Mouse (Mus musculus) limb, embryonic 10.5 days (tissue): ENCODE results near the gene Scd1. TPM values are rescaled to one million over a fixed set of nuclear protein-coding genes. Genes with fewer than 3 reads are reported as not detected.
"Not testable (repeated sequence)": the region's sequence is repeated elsewhere in the genome, so short reads cannot be mapped to it uniquely, and the experiment has no call there.

Experiments
- DNase-seq: peaks from one replicate; pipeline ENCODE4 v3.0.0-alpha.2; 2017; ENCODE audit warnings: low spot score
- H3K27ac ChIP-seq: fragments of 300-500 bp; sonication (generic); 2 replicates; pipeline ENCODE4 v1.5.1; 2016; ENCODE audit warnings: mild to moderate bottlenecking
- H3K27me3 ChIP-seq: fragments of 300-500 bp; sonication (generic); 2 replicates; pipeline ENCODE4 v1.6.1; 2016; ENCODE audit warnings: low read depth, mild to moderate bottlenecking; ENCODE audit not compliant: poor library complexity, severe bottlenecking
- H3K36me3 ChIP-seq: fragments of 300-500 bp; sonication (generic); 2 replicates; pipeline ENCODE4 v1.6.1; 2016; ENCODE audit warnings: mild to moderate bottlenecking, moderate library complexity
- H3K4me1 ChIP-seq: fragments of 300-500 bp; sonication (generic); 2 replicates; pipeline ENCODE4 v1.6.1; 2016
- H3K4me3 ChIP-seq: fragments of 300-500 bp; sonication (generic); 2 replicates; pipeline ENCODE4 v1.5.1; 2016; ENCODE audit warnings: mild to moderate bottlenecking, moderate library complexity
- H3K9me3 ChIP-seq: fragments of 300-500 bp; sonication (generic); replicated peaks from 2 replicates; pipeline ENCODE4 v1.6.1; 2016; ENCODE audit warnings: mild to moderate bottlenecking
- WGBS: fragments of 180-500 bp; shearing (Covaris S2); methylation state at CpG from one replicate; pipeline ENCODE4 v1.1.7; 2016; 5-methylcytosine and 5-hydroxymethylcytosine counted together
- polyA plus RNA-seq: library from polyadenylated mRNA; unstranded; fragments of >200 nt; fragmentation: Nextera tagmentation; extraction: Ambion mirVana; gene quantifications from 2 replicates; pipeline ENCODE4 v1.2.1, GENCODE M21; 2016

Scd1 gene
- polyA plus RNA-seq, 1 experiment from 2014 or later: 16.6 TPM

DNA sequence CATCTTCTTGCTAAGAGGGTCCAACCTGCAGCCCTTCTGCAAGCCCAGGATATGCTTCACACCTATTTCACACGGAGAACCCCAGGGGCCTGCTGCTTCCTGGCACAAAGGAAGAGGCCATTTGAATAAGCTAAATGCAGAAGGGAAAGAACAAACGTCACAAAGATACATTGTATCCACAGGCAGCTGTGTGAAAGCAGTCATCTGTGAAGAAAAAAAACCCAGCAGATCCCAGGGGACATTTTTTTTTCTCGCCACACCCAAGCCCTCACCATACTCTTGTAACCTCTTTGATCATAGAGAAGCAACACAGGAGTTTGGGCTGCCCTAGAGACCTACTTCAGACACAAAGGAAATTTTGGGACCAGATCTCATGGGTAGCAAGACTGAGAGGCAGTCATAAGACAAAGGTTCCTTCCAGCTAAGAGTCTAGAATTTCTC lies 31.1 kb downstream of the Scd1 start:
- no peak overlapping the region for H3K4me3 ChIP-seq
- no peak for DNase-seq
- no peaks in the 10 kb centered on the region for H3K27me3 ChIP-seq
- H3K4me1 ChIP-seq: peaks cover 4% of the 10 kb centered on the region
- no peaks in the 10 kb centered on the region for H3K9me3 ChIP-seq
- WGBS: 36% methylated on average over 3 of the region's 3 CpGs
- H3K27ac ChIP-seq: no peak overlapping the region
- H3K36me3 ChIP-seq: no peaks in the 10 kb centered on the region

DNA sequence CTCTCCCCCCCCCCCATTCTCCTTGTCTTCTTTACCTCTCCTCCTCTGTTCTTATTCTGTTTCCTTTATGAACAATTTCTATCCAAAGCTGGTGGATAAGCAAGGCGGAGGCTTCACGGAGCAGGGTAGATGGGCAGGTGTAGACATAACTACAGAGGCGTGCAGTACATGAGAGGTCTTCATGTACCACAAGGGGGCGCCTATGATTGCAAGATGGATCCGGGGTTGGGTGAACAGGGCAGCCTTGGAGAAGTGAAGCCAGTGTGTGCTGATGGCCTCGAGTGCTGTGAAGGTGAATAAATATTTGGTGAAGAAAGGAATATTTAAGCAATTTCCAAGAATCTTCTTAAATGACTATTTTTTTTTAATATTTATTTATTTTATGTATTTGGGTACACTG lies 34.7 kb downstream of the Scd1 start:
- no peaks in the 10 kb centered on the region for H3K36me3 ChIP-seq
- H3K27ac ChIP-seq: no peak overlapping the region
- peak; percentile 75 for DNase-seq
- no peaks in the 10 kb centered on the region for H3K27me3 ChIP-seq
- H3K4me3 ChIP-seq: no peak overlapping the region
- no peaks in the 10 kb centered on the region for H3K9me3 ChIP-seq
- WGBS: 24% methylated on average over 6 of the region's 6 CpGs
- peaks cover 3% of the 10 kb centered on the region for H3K4me1 ChIP-seq

DNA sequence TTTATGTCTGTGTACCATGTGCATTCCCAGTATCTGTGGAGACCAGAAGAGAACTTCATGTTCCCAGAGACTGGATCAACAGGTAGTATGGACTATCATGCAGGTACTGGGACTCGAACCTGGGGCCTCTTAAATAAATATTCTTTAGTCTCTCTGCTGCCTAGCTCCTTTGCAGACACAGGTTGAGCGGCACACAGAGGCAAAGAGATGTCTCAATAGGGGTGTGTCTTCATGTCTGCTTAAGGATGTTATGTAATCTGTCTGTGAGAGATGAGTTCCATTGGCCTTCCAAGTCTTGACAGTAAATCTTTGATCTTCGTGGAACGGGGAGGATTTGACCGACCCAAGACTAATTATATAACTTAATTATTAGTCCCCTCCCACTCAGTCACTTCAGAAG lies 37.4 kb downstream of the Scd1 start:
- WGBS: 78% methylated on average over 5 of the region's 5 CpGs
- Histone ChIP-seq H3K36me3 (no peaks in the 10 kb centered on the region), H3K27me3 (no peaks in the 10 kb centered on the region), H3K27ac (no peak overlapping the region), H3K4me1 (no peaks in the 10 kb centered on the region), H3K9me3 (no peaks in the 10 kb centered on the region), H3K4me3 (no peak overlapping the region)
- DNase-seq: no peak

DNA sequence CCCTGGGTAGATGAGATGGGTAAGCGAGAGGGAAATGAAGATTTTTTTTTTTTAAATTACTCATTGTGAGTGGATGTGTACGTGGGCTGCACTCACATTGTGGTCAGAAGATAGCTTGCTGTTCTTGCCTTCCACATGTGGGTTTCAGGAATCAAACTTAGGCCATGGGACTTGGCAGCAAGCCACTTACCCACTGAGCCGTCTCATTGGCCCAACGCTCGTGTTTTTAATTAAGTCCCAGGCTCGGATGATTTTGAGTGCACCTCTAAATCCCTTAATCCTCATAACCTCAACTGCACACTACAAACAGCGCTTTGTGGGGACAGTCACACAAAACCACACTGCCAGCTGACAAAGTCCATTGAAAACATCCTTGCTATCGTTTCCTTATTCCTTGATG lies 38.3 kb downstream of the Scd1 start:
- Histone ChIP-seq H3K9me3 (no peaks in the 10 kb centered on the region), H3K36me3 (no peaks in the 10 kb centered on the region), H3K4me3 (no peak overlapping the region), H3K4me1 (no peaks in the 10 kb centered on the region), H3K27ac (no peak overlapping the region), H3K27me3 (no peaks in the 10 kb centered on the region)
- DNase-seq: no peak
- 72% methylated on average over 8 of the region's 8 CpGs for WGBS

DNA sequence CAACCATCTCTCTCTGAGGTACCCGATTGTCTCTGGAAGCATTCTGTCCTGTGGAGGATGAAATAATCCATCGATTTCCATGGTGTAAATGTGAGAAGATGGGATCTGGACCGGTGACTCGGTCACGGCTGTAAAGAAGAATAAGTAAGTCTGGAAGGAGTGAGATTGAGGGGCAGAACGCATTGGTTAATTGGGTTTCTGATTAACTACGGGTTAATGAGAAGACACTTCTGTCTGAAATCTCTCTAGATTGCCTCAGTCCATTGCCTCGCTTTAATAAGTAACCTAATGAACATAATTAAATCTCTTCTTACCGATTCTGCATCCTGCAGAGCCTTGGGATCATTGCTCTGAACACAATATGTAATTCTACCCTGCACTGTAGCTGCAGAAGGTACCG lies 40.6 kb downstream of the Scd1 start:
- H3K4me1 ChIP-seq, H3K27me3 ChIP-seq, DNase-seq, H3K4me3 ChIP-seq, H3K36me3 ChIP-seq, H3K27ac ChIP-seq, H3K9me3 ChIP-seq: not testable (repeated sequence)
- 88% methylated on average over 10 of the region's 10 CpGs for WGBS

DNA sequence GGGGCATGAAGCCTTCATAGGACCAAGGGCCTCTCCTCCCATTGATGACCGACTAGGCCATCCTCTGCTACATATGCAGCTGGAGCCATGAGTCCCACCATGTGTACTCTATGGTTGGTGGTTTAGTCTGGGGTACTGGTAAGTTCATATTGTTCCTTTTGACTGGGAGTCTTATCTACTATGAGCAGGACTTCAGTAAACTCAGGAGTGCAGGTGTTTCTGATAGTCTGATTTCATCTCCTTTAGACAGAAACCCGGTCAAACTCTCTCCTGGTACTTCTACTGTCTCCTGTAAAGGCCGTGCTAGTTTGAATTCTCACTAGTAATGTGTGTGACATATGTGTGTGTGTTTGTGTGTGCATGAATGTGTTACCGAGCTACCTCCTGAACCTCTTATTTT lies 41.9 kb downstream of the Scd1 start:
- DNase-seq: no peak
- Histone ChIP-seq H3K4me3 (no peak overlapping the region), H3K27me3 (no peaks in the 10 kb centered on the region), H3K27ac (no peak overlapping the region), H3K4me1 (peaks cover 5% of the 10 kb centered on the region; the same call in 1 of the 2 replicates), H3K36me3 (no peaks in the 10 kb centered on the region), H3K9me3 (no peaks in the 10 kb centered on the region)
- WGBS: 94% methylated on average over 4 of the region's 4 CpGs

DNA sequence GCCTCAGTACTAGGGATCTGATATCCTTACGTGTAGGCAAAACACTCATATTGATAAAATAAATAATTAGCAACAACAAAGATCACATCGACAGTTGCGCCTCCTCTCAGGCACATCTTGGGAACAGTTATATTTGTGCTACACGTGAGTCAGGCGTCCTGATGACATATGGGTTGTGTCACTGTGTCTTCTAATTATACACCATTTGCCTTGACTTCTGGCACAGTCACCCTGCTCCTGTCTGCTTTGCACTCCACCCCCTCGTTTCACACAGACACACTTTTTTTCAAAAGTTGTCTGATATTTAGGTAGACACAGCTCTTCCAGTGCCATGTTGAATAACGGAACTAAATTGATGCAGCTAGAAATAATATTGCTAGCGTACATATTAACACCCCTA lies 43.6 kb downstream of the Scd1 start:
- H3K27ac ChIP-seq: no peak overlapping the region
- no peak overlapping the region for H3K4me3 ChIP-seq
- H3K27me3 ChIP-seq: no peaks in the 10 kb centered on the region
- H3K4me1 ChIP-seq: peaks cover 5% of the 10 kb centered on the region; the same call in 1 of the 2 replicates
- no peaks in the 10 kb centered on the region for H3K9me3 ChIP-seq
- WGBS: 90% methylated on average over 8 of the region's 8 CpGs
- DNase-seq: no peak
- H3K36me3 ChIP-seq: no peaks in the 10 kb centered on the region

DNA sequence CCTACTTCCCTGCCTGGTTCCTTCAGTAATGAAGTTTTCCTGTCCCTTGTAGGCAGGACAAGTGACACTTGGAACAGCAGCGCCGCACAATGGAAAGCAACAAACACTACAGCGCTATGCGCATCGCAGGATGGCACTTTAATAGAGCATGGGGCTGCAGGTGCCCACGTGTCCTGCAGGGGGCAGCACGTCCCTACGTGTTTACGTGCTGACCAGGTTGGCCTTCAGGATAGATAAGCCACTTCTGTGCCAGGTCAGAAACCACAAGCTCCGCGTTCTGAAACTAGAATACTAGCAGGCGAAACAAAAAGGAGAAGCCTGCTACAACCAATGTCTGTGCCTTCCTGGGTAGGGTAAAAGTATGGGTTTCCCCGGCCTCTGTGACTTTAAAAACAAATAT lies 44.1 kb downstream of the Scd1 start:
- H3K27me3 ChIP-seq: no peaks in the 10 kb centered on the region
- H3K4me1 ChIP-seq: peaks cover 5% of the 10 kb centered on the region; the same call in 1 of the 2 replicates
- WGBS: 21% methylated on average over 13 of the region's 13 CpGs
- H3K36me3 ChIP-seq: no peaks in the 10 kb centered on the region
- H3K9me3 ChIP-seq: no peaks in the 10 kb centered on the region
- no peak overlapping the region for H3K4me3 ChIP-seq
- no peak overlapping the region for H3K27ac ChIP-seq
- DNase-seq: peak; percentile 82

DNA sequence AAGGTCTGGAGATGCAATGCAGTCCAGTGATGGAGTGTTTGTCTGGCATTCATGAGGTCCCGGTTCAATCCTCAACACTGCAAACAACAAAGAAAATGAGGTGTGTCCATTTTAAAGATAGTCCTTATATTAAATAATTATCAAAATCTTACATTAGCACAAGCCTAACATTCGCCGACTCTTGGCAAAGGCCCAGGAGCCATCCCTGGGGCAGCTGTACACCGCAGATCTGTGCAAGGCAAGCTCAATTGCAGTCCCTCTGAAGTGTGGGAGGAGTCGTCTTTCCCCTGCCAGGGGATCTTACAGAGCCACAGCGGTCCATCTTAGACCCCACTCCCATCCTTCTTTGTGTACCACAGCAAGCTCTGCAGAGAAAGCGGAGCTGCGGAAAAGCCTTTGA lies 49.0 kb downstream of the Scd1 start:
- Histone ChIP-seq H3K4me3 (no peak overlapping the region), H3K27me3 (no peaks in the 10 kb centered on the region), H3K4me1 (peaks cover 5% of the 10 kb centered on the region; the same call in 1 of the 2 replicates), H3K27ac (no peak overlapping the region), H3K36me3 (no peaks in the 10 kb centered on the region), H3K9me3 (no peaks in the 10 kb centered on the region)
- WGBS: 72% methylated on average over 8 of the region's 8 CpGs
- DNase-seq: no peak

DNA sequence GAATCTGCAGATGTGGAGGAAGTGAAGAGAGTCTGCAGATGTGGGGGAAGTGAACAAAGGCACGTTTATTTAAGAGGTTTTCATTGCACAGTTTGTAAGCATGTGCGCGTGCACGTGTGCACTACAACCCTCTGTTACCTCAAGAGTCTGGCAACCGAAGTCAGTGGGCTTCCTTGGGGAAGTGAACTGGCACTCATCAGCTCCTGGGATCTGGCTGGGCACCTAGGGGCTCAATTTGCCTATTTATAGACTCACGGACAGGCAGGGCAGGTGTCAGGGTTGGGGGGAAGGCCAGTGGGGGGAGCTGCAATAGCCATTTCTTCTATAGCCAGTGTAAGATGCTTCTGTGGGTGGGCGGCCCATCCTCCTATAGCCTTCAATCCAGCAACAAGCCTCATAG lies 55.9 kb downstream of the Scd1 start:
- Histone ChIP-seq H3K27me3 (no peaks in the 10 kb centered on the region), H3K4me3 (no peak overlapping the region), H3K36me3 (no peaks in the 10 kb centered on the region), H3K9me3 (no peaks in the 10 kb centered on the region), H3K27ac (no peak overlapping the region), H3K4me1 (no peaks in the 10 kb centered on the region)
- WGBS: 77% methylated on average over 7 of the region's 7 CpGs
- no peak for DNase-seq

DNA sequence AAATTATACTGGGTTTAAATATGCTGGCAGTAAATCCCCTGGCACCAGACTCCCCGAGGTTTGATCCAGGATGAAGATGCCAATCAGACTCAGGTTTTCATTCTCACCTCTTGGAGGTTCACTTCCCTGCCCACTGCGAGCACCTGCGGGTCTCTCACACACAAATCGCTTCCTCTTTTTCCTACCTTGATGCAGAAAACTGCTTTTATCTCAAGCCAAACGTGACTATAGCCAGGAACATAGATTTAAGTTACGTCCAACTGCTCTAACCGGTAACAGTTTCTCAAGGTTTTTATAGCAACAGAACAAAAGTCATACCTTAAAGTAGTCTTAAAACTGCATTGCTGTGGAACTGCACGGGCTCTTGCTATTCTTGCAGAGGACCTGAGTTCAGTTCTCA lies 58.0 kb downstream of the Scd1 start:
- WGBS: 89% methylated on average over 8 of the region's 8 CpGs

More for the DNA sequence above, 58.0 kb downstream of the Scd1 start:
- no peaks in the 10 kb centered on the region for H3K36me3 ChIP-seq
- no peaks in the 10 kb centered on the region for H3K4me1 ChIP-seq
- no peaks in the 10 kb centered on the region for H3K27me3 ChIP-seq
- DNase-seq: no peak
- no peak overlapping the region for H3K27ac ChIP-seq
- H3K4me3 ChIP-seq: no peak overlapping the region
- H3K9me3 ChIP-seq: no peaks in the 10 kb centered on the region

Other genes starting within 250 kb of the Scd1 start
- not detected in 2 replicates for gene Pkd2l1, start 215.4 kb downstream of the Scd1 start, polyA plus RNA-seq
- gene Scd3, start 204.6 kb downstream of the Scd1 start, polyA plus RNA-seq: 0.41 TPM in 1 of 2 replicates, not detected in the other
- gene Scd2, start 114.2 kb downstream of the Scd1 start, polyA plus RNA-seq: 324 and 335 TPM in 2 replicates
- 0.08 and 0.11 TPM in 2 replicates for gene Scd4, start 74.8 kb downstream of the Scd1 start, polyA plus RNA-seq
- gene Wnt8b, start 85.6 kb upstream of the Scd1 start, polyA plus RNA-seq: not detected in 2 replicates
- gene Sec31b, start 138.0 kb upstream of the Scd1 start, polyA plus RNA-seq: 0.44 and 1.1 TPM in 2 replicates
- not detected in 2 replicates for gene Gm20538, start 145.0 kb upstream of the Scd1 start, polyA plus RNA-seq
- gene Ndufb8, start 147.6 kb upstream of the Scd1 start, polyA plus RNA-seq: 664 and 683 TPM in 2 replicates
- gene Hif1an, start 155.0 kb upstream of the Scd1 start, polyA plus RNA-seq: 51.2 and 54.6 TPM in 2 replicates